Mouse (Mus musculus): ENCODE data around the gene Camk1d.

DNA sequence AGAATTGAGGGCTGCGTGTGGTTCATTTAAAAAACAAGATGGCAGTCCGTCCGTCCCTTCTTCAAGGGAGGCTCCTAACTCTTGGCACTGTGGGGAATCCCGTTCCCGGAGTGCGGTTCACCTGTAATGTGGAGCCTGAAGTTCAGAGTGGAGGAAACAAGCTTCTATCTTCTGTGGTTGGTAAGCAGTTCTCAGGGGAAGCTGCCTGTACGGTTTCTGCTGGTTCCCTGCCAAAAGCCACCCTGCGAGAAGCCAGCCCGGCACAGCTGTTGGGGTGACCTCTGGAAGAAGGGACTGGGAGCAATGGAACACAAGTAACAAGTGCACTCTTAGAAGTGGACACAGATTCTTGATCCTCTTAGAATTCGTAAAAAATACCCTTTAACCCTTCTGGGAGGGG, 416.2 kb downstream of the Camk1d start:
- TF ChIP-seq CTCF (IDR thresholded peaks at IDR 0.05; ENCODE audit: low read depth, low read length) (no peak), POLR2A (IDR thresholded peaks at IDR 0.05; ENCODE audit: extremely low read depth, insufficient read depth, low read length) (no peak)
